Mouse (Mus musculus) granulocyte monocyte progenitor cell, adult 5-6 weeks (primary cell): ENCODE results near the gene Olfr695. TPM values are rescaled to one million over a fixed set of nuclear protein-coding genes. Genes with fewer than 3 reads are reported as not detected.
"Not testable (repeated sequence)": the region's sequence is repeated elsewhere in the genome, so short reads cannot be mapped to it uniquely, and the experiment has no call there.

ENCODE experiments used
- ATAC-seq: replicated peaks from 2 replicates; pipeline ENCODE4 v1.8.0; 2016; ENCODE audit warnings: mild to moderate bottlenecking, moderate TSS enrichment, inconsistent platforms; ENCODE audit not compliant: poor library complexity, severe bottlenecking
- total RNA-seq, 2 experiments: library from RNA; stranded (forward) in 1 of 2; stranded (reverse) in 1 of 2; fragments of 200-712, 200-1000 nt in 1 of 2; fragments of >200 nt in 1 of 2; fragmentation: Nextera tagmentation in 1 of 2; gene quantifications; 2 replicates each; pipeline ENCODE4 v1.2.3; 2014 to 2017

Gene Olfr695
- total RNA-seq (2014; fragmentation: Nextera tagmentation) (not detected in 2 replicates), total RNA-seq (2017) (0.36 TPM in 1 of 2 replicates, not detected in the other)

DNA sequence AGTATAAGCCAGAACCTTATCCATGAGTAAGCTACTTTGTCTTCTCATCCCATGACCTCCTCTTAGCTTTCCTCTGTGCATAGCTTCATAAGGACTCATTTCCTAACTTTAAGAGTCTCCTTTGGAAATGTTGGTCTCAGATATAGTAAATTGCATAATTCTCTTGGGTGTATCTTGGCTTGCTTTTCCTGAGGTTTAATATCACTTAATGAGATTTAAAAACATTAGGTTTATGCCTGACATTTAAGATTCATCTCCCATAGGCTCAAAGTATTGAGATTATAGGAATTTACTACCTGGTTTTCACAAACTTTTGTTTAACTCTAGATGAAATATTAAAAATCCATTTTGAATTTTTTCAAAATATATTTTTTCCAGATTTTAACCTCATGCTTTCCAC, at the start of gene Olfr695:
Gene Olfr695 (minus strand): TSS at position 101 of the 400 bp plus-strand sequence.
- no peak for ATAC-seq

DNA sequence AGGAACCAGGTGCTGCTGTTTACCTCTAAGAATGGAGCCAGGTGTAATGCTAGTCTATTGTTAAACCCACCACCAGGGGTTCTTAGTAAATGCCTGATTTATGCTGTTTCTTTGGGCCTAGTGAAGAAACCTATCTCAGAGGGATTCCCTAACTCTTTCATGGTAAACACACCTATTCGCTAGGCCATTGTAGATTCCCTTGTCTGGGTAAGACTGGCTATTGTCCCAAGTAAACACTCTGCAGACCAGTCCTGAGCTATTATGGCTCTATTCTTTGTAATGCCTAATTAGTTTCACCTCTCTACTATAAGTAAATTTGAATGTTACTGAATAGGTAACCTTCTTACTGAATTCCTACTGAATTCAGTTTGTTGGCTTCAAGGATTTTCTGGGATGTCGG, 44.8 kb upstream of the Olfr695 start:
- ATAC-seq: not testable (repeated sequence)

GRCm38 (mm10) chr7:106758800-106759199, 42.6 kb upstream of the Olfr695 start:
- peak; percentile 98 for ATAC-seq

DNA sequence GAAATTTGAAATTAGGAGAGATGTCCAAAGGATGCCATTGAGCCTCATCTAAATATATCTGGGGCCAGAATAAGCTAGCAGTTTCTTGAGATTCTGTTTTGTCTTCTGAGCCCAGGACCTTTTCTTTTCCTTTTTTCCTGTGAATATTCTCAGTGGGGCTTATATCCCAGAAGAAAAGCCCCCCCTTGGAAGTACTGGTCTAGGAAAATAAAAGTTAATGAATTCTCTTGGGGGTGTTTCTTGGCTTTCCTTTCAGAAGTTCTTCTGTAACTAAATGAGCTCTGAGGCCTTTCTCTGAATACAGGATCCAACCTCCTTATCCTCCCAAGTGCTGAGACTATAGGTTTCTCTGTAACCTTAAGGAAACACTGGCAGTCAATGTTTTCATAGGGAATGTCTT, 39.1 kb upstream of the Olfr695 start, which contains the start of gene Olfr698:
Gene Olfr698 (minus strand): TSS at position 101 of the 400 bp plus-strand sequence.
- no peak for ATAC-seq

DNA sequence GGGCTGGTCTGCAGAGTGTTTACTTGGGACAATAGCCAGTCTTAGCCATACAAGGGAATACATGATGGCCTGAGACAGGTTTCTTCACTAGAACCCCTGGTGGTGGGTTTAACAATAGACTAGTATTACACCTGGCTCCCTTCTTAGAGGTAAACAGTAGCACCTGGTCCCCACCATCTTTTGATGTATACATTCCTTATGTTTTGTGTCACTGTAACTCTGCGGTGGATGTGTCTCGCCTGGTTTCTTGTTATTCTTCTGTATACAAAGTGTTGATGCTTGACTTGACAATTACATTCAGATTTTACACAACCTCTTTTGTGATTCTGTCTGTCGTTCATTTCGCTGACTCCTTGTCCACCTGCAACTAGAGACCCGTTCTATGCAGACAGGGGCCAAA, 29.6 kb upstream of the Olfr695 start:
- no peak for ATAC-seq

GRCm38 (mm10) chr7:106742343-106742742, 26.1 kb upstream of the Olfr695 start, which contains the start of gene Olfr697:
Gene Olfr697, minus strand, starts transcription at chr7:106742443.
- ATAC-seq: no peak

- ATAC-seq: no peak
Measured at GRCm38 (mm10) chr7:106737028-106737427, 20.8 kb upstream of the Olfr695 start.

GRCm38 (mm10) chr7:106733717-106734116, 17.5 kb upstream of the Olfr695 start:
- no peak for ATAC-seq

DNA sequence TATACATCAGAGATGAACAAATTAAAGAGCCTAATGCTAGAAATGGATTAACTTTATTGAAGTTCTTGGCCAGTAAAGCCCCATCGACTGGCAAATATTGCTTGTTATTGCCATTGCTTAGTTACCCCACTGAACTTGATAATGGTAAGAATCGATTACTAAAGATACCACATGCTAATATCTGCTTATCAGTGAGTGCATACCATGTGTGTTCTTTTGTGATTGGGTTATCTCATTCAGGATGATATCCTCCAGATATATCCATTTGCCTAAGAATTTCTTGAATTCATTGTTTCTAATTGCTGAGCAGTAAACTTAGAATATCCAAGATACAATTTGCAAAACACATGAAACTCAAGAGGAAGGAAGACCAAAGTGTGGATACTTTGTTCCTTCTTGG, 9.5 kb upstream of the Olfr695 start:
- ATAC-seq: not testable (repeated sequence)

DNA sequence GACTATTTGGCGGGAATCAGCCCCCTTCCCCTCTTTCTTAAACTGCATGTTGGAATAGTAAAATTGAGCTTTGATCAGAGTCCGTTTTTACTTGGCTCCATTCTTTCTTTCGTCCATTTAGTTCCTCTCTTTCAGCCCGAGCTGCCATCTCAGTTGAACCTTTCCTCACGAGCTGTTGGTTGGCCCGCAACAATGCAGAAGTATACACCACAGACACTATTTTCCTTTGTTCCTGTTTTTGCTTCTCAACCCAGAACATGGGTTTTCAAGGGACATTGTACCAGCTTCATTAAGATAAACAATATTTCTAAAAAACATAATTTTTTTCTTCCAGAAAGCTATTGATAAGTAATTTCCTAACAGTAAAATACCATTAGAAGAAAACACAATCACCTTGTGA, 4.7 kb downstream of the Olfr695 start:
- ATAC-seq: peak; percentile 98

DNA sequence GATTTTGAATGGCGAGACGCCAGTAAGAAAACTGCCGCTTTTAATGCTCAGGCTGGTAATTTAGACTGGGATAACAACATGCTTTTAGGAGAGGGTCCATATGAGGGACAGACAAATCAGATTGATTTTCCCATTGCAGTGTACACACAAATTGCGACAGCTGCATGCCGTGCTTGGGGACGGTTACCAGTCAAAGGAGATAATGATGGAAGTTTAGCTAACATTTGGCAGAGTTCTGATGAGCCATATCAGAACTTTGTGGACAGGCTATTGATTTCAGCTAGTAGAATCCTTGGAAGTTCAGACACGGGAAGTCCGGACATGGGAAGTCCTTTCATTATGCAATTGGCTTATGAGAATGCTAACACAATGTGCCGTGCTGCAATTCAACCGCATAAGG, 8.5 kb downstream of the Olfr695 start:
- not testable (repeated sequence) for ATAC-seq

GRCm38 (mm10) chr7:106696891-106697290, 19.3 kb downstream of the Olfr695 start:
- ATAC-seq: peak; percentile 86

DNA sequence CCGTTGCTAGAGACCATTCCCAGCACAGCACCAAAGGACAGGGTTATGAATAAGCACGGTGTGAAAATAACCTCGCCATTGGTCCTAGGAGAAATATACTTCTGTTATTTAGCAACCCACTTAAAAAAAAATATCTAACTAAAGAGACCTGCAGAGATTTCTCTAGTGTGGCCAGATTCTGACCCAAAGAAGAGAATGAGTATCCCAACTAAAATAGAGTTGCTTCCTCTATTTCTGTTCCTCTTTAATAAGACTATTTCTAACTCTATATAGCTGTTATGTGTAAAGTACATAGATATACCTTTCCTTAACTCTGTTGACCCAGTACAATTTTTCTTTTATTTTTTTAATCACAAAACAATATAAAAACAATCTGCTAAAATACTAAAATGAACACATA, 23.2 kb downstream of the Olfr695 start:
- peak; percentile 74 for ATAC-seq

DNA sequence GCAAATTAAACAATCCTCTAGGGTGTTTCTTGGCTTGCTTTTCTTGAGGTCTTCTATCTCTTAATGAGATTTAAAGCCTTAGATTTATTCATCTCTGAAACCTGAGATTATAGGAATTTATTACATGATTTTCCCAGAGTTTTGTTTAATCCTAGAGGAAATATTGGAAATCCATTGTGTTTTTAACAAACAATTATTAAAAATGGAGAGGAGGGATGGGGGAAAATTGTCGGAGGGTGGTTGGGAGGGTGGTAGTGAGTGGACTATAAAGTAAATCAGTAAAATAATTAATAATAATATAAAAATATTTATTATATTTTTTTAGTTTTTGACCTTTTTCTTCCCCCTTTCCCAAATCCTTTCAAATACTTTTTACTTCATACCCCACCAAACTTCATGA, 24.5 kb downstream of the Olfr695 start, which contains the start of gene Olfr694:
Gene Olfr694 (minus strand): TSS at position 101 of the 400 bp plus-strand sequence.
- ATAC-seq: no peak

DNA sequence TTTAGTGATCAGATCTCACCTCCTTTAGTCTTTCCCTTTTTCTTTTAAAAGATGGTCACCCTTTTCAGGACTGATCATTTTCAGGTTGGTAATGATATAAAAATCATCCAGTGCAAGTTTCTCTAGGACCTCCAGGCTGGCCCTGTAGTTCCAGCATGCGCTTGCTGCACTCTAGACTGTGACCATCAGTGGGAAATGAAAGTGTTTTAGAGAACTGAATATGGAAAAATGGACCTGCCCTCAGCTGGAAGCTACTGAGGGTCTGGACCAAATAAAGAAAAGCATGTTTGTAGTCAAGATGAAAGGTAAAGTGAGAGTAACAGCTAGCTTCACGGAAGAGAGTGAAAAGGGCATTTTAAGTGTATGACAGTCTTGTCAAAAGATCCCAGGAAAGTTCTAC, 30.8 kb downstream of the Olfr695 start:
- ATAC-seq: peak; percentile 66

- ATAC-seq: no peak
Measured at GRCm38 (mm10) chr7:106680484-106680883, 35.7 kb downstream of the Olfr695 start, which contains the start of gene Olfr693. Gene Olfr693, minus strand, starts transcription at chr7:106680584.

Other genes starting within 250 kb of the Olfr695 start
- not detected in 2 replicates for gene Olfr693, start 35.8 kb downstream of the Olfr695 start, total RNA-seq (2014; fragmentation: Nextera tagmentation)
- not detected in 2 replicates for gene Olfr693, start 35.8 kb downstream of the Olfr695 start, total RNA-seq (2017)
- not detected in 2 replicates for gene Olfr694, start 24.6 kb downstream of the Olfr695 start, total RNA-seq (2014; fragmentation: Nextera tagmentation)
- not detected in 2 replicates for gene Olfr694, start 24.6 kb downstream of the Olfr695 start, total RNA-seq (2017)
- not detected in 2 replicates for gene Olfr697, start 26.0 kb upstream of the Olfr695 start, total RNA-seq (2014; fragmentation: Nextera tagmentation)
- not detected in 2 replicates for gene Olfr697, start 26.0 kb upstream of the Olfr695 start, total RNA-seq (2017)
- not detected in 2 replicates for gene Olfr698, start 39.0 kb upstream of the Olfr695 start, total RNA-seq (2014; fragmentation: Nextera tagmentation)
- gene Olfr698, start 39.0 kb upstream of the Olfr695 start, total RNA-seq (2017): not detected in 2 replicates
- gene Olfr699, start 76.8 kb upstream of the Olfr695 start, total RNA-seq (2014; fragmentation: Nextera tagmentation): not detected in 2 replicates
- not detected in 2 replicates for gene Olfr699, start 76.8 kb upstream of the Olfr695 start, total RNA-seq (2017)
- not detected in 2 replicates for gene Olfr700, start 92.4 kb upstream of the Olfr695 start, total RNA-seq (2014; fragmentation: Nextera tagmentation)
- gene Olfr700, start 92.4 kb upstream of the Olfr695 start, total RNA-seq (2017): not detected in 2 replicates
- gene Olfr701, start 97.7 kb upstream of the Olfr695 start, total RNA-seq (2014; fragmentation: Nextera tagmentation): not detected in 2 replicates
- gene Olfr701, start 97.7 kb upstream of the Olfr695 start, total RNA-seq (2017): not detected in 2 replicates
- not detected in 2 replicates for gene Olfr702, start 117.5 kb upstream of the Olfr695 start, total RNA-seq (2014; fragmentation: Nextera tagmentation)
- not detected in 2 replicates for gene Olfr702, start 117.5 kb upstream of the Olfr695 start, total RNA-seq (2017)
- gene Olfr703, start 127.0 kb upstream of the Olfr695 start, total RNA-seq (2014; fragmentation: Nextera tagmentation): not detected in 2 replicates
- gene Olfr703, start 127.0 kb upstream of the Olfr695 start, total RNA-seq (2017): not detected in 2 replicates
- not detected in 2 replicates for gene Olfr704, start 146.8 kb upstream of the Olfr695 start, total RNA-seq (2014; fragmentation: Nextera tagmentation)
- gene Olfr704, start 146.8 kb upstream of the Olfr695 start, total RNA-seq (2017): not detected in 2 replicates
- gene Olfr705, start 160.5 kb upstream of the Olfr695 start, total RNA-seq (2014; fragmentation: Nextera tagmentation): not detected in 2 replicates
- gene Olfr705, start 160.5 kb upstream of the Olfr695 start, total RNA-seq (2017): not detected in 2 replicates
- gene Olfr706, start 171.8 kb upstream of the Olfr695 start, total RNA-seq (2014; fragmentation: Nextera tagmentation): not detected in 2 replicates
- not detected in 2 replicates for gene Olfr706, start 171.8 kb upstream of the Olfr695 start, total RNA-seq (2017)
- not detected in 2 replicates for gene Olfr707, start 184.8 kb upstream of the Olfr695 start, total RNA-seq (2014; fragmentation: Nextera tagmentation)
- not detected in 2 replicates for gene Olfr707, start 184.8 kb upstream of the Olfr695 start, total RNA-seq (2017)
- not detected in 2 replicates for gene Olfr1532-ps1, start 191.6 kb upstream of the Olfr695 start, total RNA-seq (2014; fragmentation: Nextera tagmentation)
- not detected in 2 replicates for gene Olfr1532-ps1, start 191.6 kb upstream of the Olfr695 start, total RNA-seq (2017)
- gene Olfr709-ps1, start 215.8 kb upstream of the Olfr695 start, total RNA-seq (2014; fragmentation: Nextera tagmentation): not detected in 2 replicates
- not detected in 2 replicates for gene Olfr709-ps1, start 215.8 kb upstream of the Olfr695 start, total RNA-seq (2017)
- gene Olfr710, start 231.9 kb upstream of the Olfr695 start, total RNA-seq (2014; fragmentation: Nextera tagmentation): not detected in 2 replicates
- gene Olfr710, start 231.9 kb upstream of the Olfr695 start, total RNA-seq (2017): not detected in 2 replicates
- gene Olfr6, start 247.5 kb upstream of the Olfr695 start, total RNA-seq (2014; fragmentation: Nextera tagmentation): not detected in 2 replicates
- gene Olfr6, start 247.5 kb upstream of the Olfr695 start, total RNA-seq (2017): not detected in 2 replicates